ENCODE assay signal across 12 mouse cellular contexts in genomic region chr2:128318956-128319355, GRCm38 (mm10).
DNase-seq lines count a peak whose midpoint lies in the region; ATAC-seq and TF ChIP-seq lines count a peak whose summit lies in the region.
"Had no signal": no experiment of that assay in that cellular context is flagged by ENCODE, and none has a peak within 500 bp of the region (broad histone marks: within the 10 kb centered on the region; RNA-seq: fewer than 3 reads in every experiment).

No protein-coding gene starts in this region.

- H3K9me3 ChIP-seq in midbrain, embryonic 13.5 days, result no peaks in the 10 kb centered on the region
- no peaks in the 10 kb centered on the region for H3K9me3 ChIP-seq in hindbrain, embryonic 14.5 days (ENCODE audit: control insufficient read depth, low read length)
- no peaks in the 10 kb centered on the region for H3K9me3 ChIP-seq in hindbrain, embryonic 13.5 days
- H3K9me3 ChIP-seq: liver, embryonic 13.5 days had no signal

- no peak overlapping the region for H3K9ac ChIP-seq in midbrain, embryonic 13.5 days (replicated peaks)
- no peak overlapping the region for H3K9ac ChIP-seq in hindbrain, embryonic 14.5 days
- H3K9ac ChIP-seq in hindbrain, embryonic 13.5 days, result no peak overlapping the region
- H3K9ac ChIP-seq: liver, embryonic 13.5 days had no signal

- no peak overlapping the region for H3K4me3 ChIP-seq in gastrocnemius, adult 2 months
- H3K4me3 ChIP-seq in C2C12 (ENCODE audit: insufficient read depth, poor library complexity, severe bottlenecking), result no peak overlapping the region
- H3K4me3 ChIP-seq in midbrain, embryonic 13.5 days (replicated peaks), result no peak overlapping the region
- H3K4me3 ChIP-seq in hindbrain, embryonic 14.5 days (replicated peaks; ENCODE audit: low read length), result no peak overlapping the region
- no peak overlapping the region for H3K4me3 ChIP-seq in hindbrain, embryonic 13.5 days
- H3K4me3 ChIP-seq: liver, embryonic 13.5 days had no signal

- WGBS in midbrain, embryonic 13.5 days, result 88% methylated on average over 5 of the region's 5 CpGs
- WGBS in hindbrain, embryonic 14.5 days, result 87% methylated on average over 5 of the region's 5 CpGs
- WGBS in hindbrain, embryonic 13.5 days, result 84% methylated on average over 5 of the region's 5 CpGs

- intact Hi-C loops in gastrocnemius, adult 2 months (cut with DNase I), result no loop called here

- H3K4me1 ChIP-seq in midbrain, embryonic 13.5 days (replicated peaks), result no peaks in the 10 kb centered on the region
- H3K4me1 ChIP-seq in hindbrain, embryonic 14.5 days (replicated peaks; ENCODE audit: control insufficient read depth, insufficient read depth, low read length), result 0 out of 2 replicates have a peak, but pooled peaks cover 2% of the 10 kb centered on the region
- no peaks in the 10 kb centered on the region for H3K4me1 ChIP-seq in hindbrain, embryonic 13.5 days (replicated peaks)

- peak; percentile 59 for ATAC-seq in granulocyte monocyte progenitor cell, adult 5-6 weeks (replicated peaks; ENCODE audit: poor library complexity, severe bottlenecking)
- ATAC-seq in midbrain, embryonic 13.5 days, result no peak
- no peak for ATAC-seq in hindbrain, embryonic 14.5 days (ENCODE audit: low FRiP score)
- ATAC-seq in hindbrain, embryonic 13.5 days (ENCODE audit: low FRiP score), result no peak
- ATAC-seq: midbrain, embryonic 16.5 days had no signal

- no peak overlapping the region for H3ac ChIP-seq in C2C12 (ENCODE audit: control insufficient read depth, insufficient read length, low read depth)

- H3K4me2 ChIP-seq in midbrain, embryonic 13.5 days (replicated peaks), result no peak overlapping the region
- no peak overlapping the region for H3K4me2 ChIP-seq in hindbrain, embryonic 14.5 days (replicated peaks)
- H3K4me2 ChIP-seq in hindbrain, embryonic 13.5 days, result no peak overlapping the region
- H3K4me2 ChIP-seq: liver, embryonic 13.5 days had no signal

- no peaks in the 10 kb centered on the region for H3K27me3 ChIP-seq in C2C12 (ENCODE audit: control insufficient read depth, insufficient read depth, insufficient read length)
- H3K27me3 ChIP-seq in midbrain, embryonic 13.5 days, result no peaks in the 10 kb centered on the region
- no peaks in the 10 kb centered on the region for H3K27me3 ChIP-seq in hindbrain, embryonic 14.5 days (ENCODE audit: control insufficient read depth, insufficient read depth, low read length)
- no peaks in the 10 kb centered on the region for H3K27me3 ChIP-seq in hindbrain, embryonic 13.5 days
- H3K27me3 ChIP-seq: liver, embryonic 13.5 days had no signal

- peak overlapping the region; percentile 46; the same call in 1 of the 2 replicates for H3K27ac ChIP-seq in gastrocnemius, adult 2 months
- H3K27ac ChIP-seq in midbrain, embryonic 13.5 days, result no peak overlapping the region
- H3K27ac ChIP-seq in hindbrain, embryonic 14.5 days, result no peak overlapping the region
- no peak overlapping the region for H3K27ac ChIP-seq in hindbrain, embryonic 13.5 days
- H3K27ac ChIP-seq: liver, embryonic 13.5 days; stomach, postnatal 0 days had no signal

- peak; percentile 71 for DNase-seq in gastrocnemius, adult 2 months
- no peak for DNase-seq in gastrocnemius, postnatal 10 days
- peak; percentile 70 for DNase-seq in mesoderm, embryonic 11.5 days (ENCODE audit: low read depth, low spot score)
- DNase-seq in hindbrain, embryonic 14.5 days (ENCODE audit: low spot score), result no peak
- DNase-seq: liver, embryonic 13.5 days; retina, postnatal 1 day had no signal

- H3K79me2 ChIP-seq in C2C12 (ENCODE audit: control insufficient read depth, insufficient read depth), result no peaks in the 10 kb centered on the region

- TF ChIP-seq CTCF in gastrocnemius, adult 2 months (IDR thresholded peaks at IDR 0.05), result no peak
- TF ChIP-seq CTCF in C2C12 (IDR thresholded peaks at IDR 0.05; ENCODE audit: control insufficient read depth, insufficient read depth, insufficient read length), result no peak

- H3K79me3 ChIP-seq in C2C12 (ENCODE audit: low read depth), result no peaks in the 10 kb centered on the region

- H3K36me3 ChIP-seq in C2C12 (ENCODE audit: control insufficient read depth, insufficient read depth), result peaks cover 19% of the 10 kb centered on the region
- H3K36me3 ChIP-seq in midbrain, embryonic 13.5 days, result no peaks in the 10 kb centered on the region
- H3K36me3 ChIP-seq in hindbrain, embryonic 14.5 days (replicated peaks; ENCODE audit: control insufficient read depth, insufficient read depth), result no peaks in the 10 kb centered on the region
- H3K36me3 ChIP-seq in hindbrain, embryonic 13.5 days, result no peaks in the 10 kb centered on the region
- H3K36me3 ChIP-seq: liver, embryonic 13.5 days had no signal

TF ChIP-seq in C2C12, 6 proteins besides CTCF, POLR2A, EP300 and RAD21:
- TF ChIP-seq MAX (IDR thresholded peaks at IDR 0.05) (no peak), USF1 (IDR thresholded peaks at IDR 0.05; ENCODE audit: low read depth) (no peak), MYOG (IDR thresholded peaks at IDR 0.05; ENCODE audit: control insufficient read depth, extremely low read depth, insufficient read length) (no peak), MYOD1 (IDR thresholded peaks at IDR 0.05; ENCODE audit: control insufficient read depth, insufficient read length, low read depth) (peak; percentile 89), CEBPB (IDR thresholded peaks at IDR 0.05; ENCODE audit: low read depth) (peak; percentile 32), FOSL1 (IDR thresholded peaks at IDR 0.05; ENCODE audit: insufficient read depth, low read length, poor library complexity, severe bottlenecking) (no peak)

Comparison
In these comparisons a context has a peak if more than half of its experiments do, and no peak if none do; other contexts are left out.
1. DNase-seq: peak in gastrocnemius, adult 2 months (single experiment) and mesoderm, embryonic 11.5 days (single experiment); none in gastrocnemius, postnatal 10 days (single experiment) and hindbrain, embryonic 14.5 days (single experiment).